9 mouse cellular contexts compared by ENCODE assay signal in the genomic region with DNA sequence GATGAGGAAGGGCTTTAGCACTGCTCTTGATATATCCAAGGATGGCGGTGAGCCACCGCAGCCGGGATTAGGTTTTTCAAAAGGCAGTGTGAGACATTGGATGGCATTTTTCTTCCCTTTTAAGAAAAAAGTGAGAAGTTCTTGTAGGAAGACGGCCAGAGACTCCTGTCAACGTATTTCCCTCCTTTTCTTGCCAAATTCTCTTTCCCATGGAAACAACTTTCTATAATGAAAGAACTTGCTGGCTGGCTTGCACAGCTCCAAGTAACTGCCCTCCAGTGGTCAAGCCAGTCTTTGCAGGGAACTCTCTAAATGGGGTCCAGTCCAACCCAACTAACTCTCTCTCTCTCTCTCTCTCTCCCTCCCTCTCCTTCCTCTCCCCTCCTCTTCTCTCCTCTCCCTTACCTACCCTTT. TPM values are rescaled to one million over a fixed set of nuclear protein-coding genes. Genes with fewer than 3 reads are reported as not detected.
DNase-seq lines count a peak whose midpoint lies in the region; ATAC-seq and TF ChIP-seq lines count a peak whose summit lies in the region.
"Had no signal": no experiment of that assay in that cellular context is flagged by ENCODE, and none has a peak within 500 bp of the region (broad histone marks: within the 10 kb centered on the region; RNA-seq: fewer than 3 reads in every experiment).

No protein-coding gene starts in this region.

- TF ChIP-seq EP300 in heart, adult 2 months (IDR thresholded peaks at IDR 0.05; ENCODE audit: insufficient read depth, low read depth, low read length) = no peak

- 0 out of 2 replicates have a peak, but pooled peaks cover 1% of the 10 kb centered on the region for H3K79me2 ChIP-seq in heart, adult 2 months (replicated peaks; ENCODE audit: control insufficient read depth, insufficient read depth, low read length)

- no peak overlapping the region for H3K4me3 ChIP-seq in heart, adult 2 months
- H3K4me3 ChIP-seq in heart, embryonic 10.5 days = no peak overlapping the region
- no peak overlapping the region for H3K4me3 ChIP-seq in embryonic facial prominence, embryonic 14.5 days (ENCODE audit: low read depth, low read length)
- H3K4me3 ChIP-seq in heart, embryonic 15.5 days = no peak overlapping the region
- H3K4me3 ChIP-seq in left cerebral cortex, adult 2 months = peak overlapping the region; percentile 18; the same call in 1 of the 2 replicates
- H3K4me3 ChIP-seq: neural tube, embryonic 12.5 days had no signal

- no peak overlapping the region for H3K9ac ChIP-seq in heart, adult 2 months (ENCODE audit: low read depth, low read length)
- H3K9ac ChIP-seq in embryonic facial prominence, embryonic 14.5 days (ENCODE audit: low read depth, low read length) = no peak overlapping the region
- H3K9ac ChIP-seq in heart, embryonic 15.5 days = no peak overlapping the region
- H3K9ac ChIP-seq: neural tube, embryonic 12.5 days had no signal

- no peaks in the 10 kb centered on the region for H3K4me1 ChIP-seq in heart, adult 2 months (ENCODE audit: control insufficient read depth, insufficient read depth, low read length)
- H3K4me1 ChIP-seq in heart, embryonic 10.5 days = peaks cover 15% of the 10 kb centered on the region; the same call in 1 of the 2 replicates
- peaks cover 13% of the 10 kb centered on the region; the same call in 1 of the 2 replicates for H3K4me1 ChIP-seq in embryonic facial prominence, embryonic 14.5 days (ENCODE audit: control insufficient read depth, insufficient read depth, low read length)
- peaks cover 19% of the 10 kb centered on the region for H3K4me1 ChIP-seq in heart, embryonic 15.5 days (replicated peaks)

- DNase-seq in heart, adult 2 months = peak; percentile 52 to 60
- no peak for DNase-seq in heart, embryonic 10.5 days (ENCODE audit: low spot score)
- DNase-seq in adrenal gland, adult 2 months = peak; percentile 62
- peak; percentile 84 for DNase-seq in embryonic facial prominence, embryonic 14.5 days (ENCODE audit: low spot score)
- DNase-seq in left cerebral cortex, adult 2 months (ENCODE audit: extremely low spot score in 1 of 2, low spot score in 2 of 2) = peak; percentile 36 to 58
- peak; percentile 25 to 54 for DNase-seq in spleen, postnatal 14 days (ENCODE audit: low spot score in 2 of 2)

- TF ChIP-seq POLR2A in heart, adult 2 months (IDR thresholded peaks at IDR 0.05; ENCODE audit: insufficient read depth, low read depth, low read length) = no peak

- H3K27me3 ChIP-seq in heart, adult 2 months (ENCODE audit: control insufficient read depth, insufficient read depth, low read length) = no peaks in the 10 kb centered on the region
- H3K27me3 ChIP-seq in heart, embryonic 10.5 days (ENCODE audit: insufficient read depth, poor library complexity, severe bottlenecking) = no peaks in the 10 kb centered on the region
- H3K27me3 ChIP-seq in embryonic facial prominence, embryonic 14.5 days (replicated peaks; ENCODE audit: control insufficient read depth, insufficient read depth, low read length) = no peaks in the 10 kb centered on the region
- H3K27me3 ChIP-seq in heart, embryonic 15.5 days = no peaks in the 10 kb centered on the region
- H3K27me3 ChIP-seq: neural tube, embryonic 12.5 days had no signal

- no peak overlapping the region for H3K27ac ChIP-seq in heart, adult 2 months
- H3K27ac ChIP-seq in heart, embryonic 10.5 days = no peak overlapping the region
- H3K27ac ChIP-seq in embryonic facial prominence, embryonic 14.5 days (replicated peaks; ENCODE audit: low read depth, low read length) = no peak overlapping the region; the same call in 1 of the 2 replicates
- 0 out of 2 replicates have a peak overlapping the region, but pooled peaks have one; percentile 36 for H3K27ac ChIP-seq in heart, embryonic 15.5 days
- H3K27ac ChIP-seq in left cerebral cortex, adult 2 months = no peak overlapping the region
- H3K27ac ChIP-seq: neural tube, embryonic 12.5 days had no signal

- no peaks in the 10 kb centered on the region for H3K9me3 ChIP-seq in heart, embryonic 10.5 days
- H3K9me3 ChIP-seq in embryonic facial prominence, embryonic 14.5 days (ENCODE audit: control insufficient read depth, low read length) = no peaks in the 10 kb centered on the region
- no peaks in the 10 kb centered on the region for H3K9me3 ChIP-seq in heart, embryonic 15.5 days (replicated peaks)
- H3K9me3 ChIP-seq: neural tube, embryonic 12.5 days had no signal

- H3K36me3 ChIP-seq in heart, adult 2 months (ENCODE audit: control insufficient read depth, insufficient read depth, low read length) = no peaks in the 10 kb centered on the region
- H3K36me3 ChIP-seq in heart, embryonic 10.5 days = peaks cover 14% of the 10 kb centered on the region
- H3K36me3 ChIP-seq in embryonic facial prominence, embryonic 14.5 days (ENCODE audit: control insufficient read depth, insufficient read depth, low read length) = no peaks in the 10 kb centered on the region
- 0 out of 2 replicates have a peak, but pooled peaks cover 4% of the 10 kb centered on the region for H3K36me3 ChIP-seq in heart, embryonic 15.5 days
- H3K36me3 ChIP-seq: neural tube, embryonic 12.5 days had no signal

- peak overlapping the region; percentile 33 for H3K4me2 ChIP-seq in embryonic facial prominence, embryonic 14.5 days (ENCODE audit: low read depth, low read length)
- peak overlapping the region; percentile 16; the same call in 1 of the 2 replicates for H3K4me2 ChIP-seq in heart, embryonic 15.5 days
- H3K4me2 ChIP-seq: neural tube, embryonic 12.5 days had no signal

- peak; percentile 82 for TF ChIP-seq CTCF in heart, adult 2 months (IDR thresholded peaks at IDR 0.05)
- peak; percentile 73 for TF ChIP-seq CTCF in left cerebral cortex, adult 2 months (IDR thresholded peaks at IDR 0.05)

- intact Hi-C loops in heart, adult 2 months (cut with DNase I) = no loop called here
- intact Hi-C loops in left cerebral cortex, adult 2 months (cut with DNase I) = loop anchor here (10.0 kb wide), 1 partner anchor 672 kb away; no protein-coding TSS in a partner anchor

- 47% methylated on average over 5 of the region's 5 CpGs for WGBS in heart, adult 2 months
- 58% methylated on average over 5 of the region's 5 CpGs for WGBS in heart, embryonic 10.5 days
- 52% methylated on average over 5 of the region's 5 CpGs for WGBS in embryonic facial prominence, embryonic 14.5 days
- WGBS in heart, embryonic 15.5 days = 53% methylated on average over 5 of the region's 5 CpGs

- ATAC-seq in embryonic facial prominence, embryonic 14.5 days (ENCODE audit: low read depth) = no peak
- ATAC-seq in heart, embryonic 15.5 days (replicated peaks; ENCODE audit: insufficient number of reproducible peaks, insufficient read depth, low FRiP score, low read depth) = no peak
- peak; percentile 37; the same call in 1 of the 2 replicates for ATAC-seq in megakaryocyte, adult 5-6 weeks (ENCODE audit: poor library complexity, severe bottlenecking)

RNA-seq across cellular contexts. Expression of gene St7, which starts 3.6 kb away (rescaled TPM):
- total RNA-seq in heart, adult 2 months (2021) = 10 to 100 TPM; 16.9 to 19.5 TPM
- polyA plus RNA-seq in heart, adult 2 months (2012; rRNA removed) = 12.0 and 18.3 TPM in 2 replicates
- 24.0 and 24.9 TPM in 2 replicates for polyA plus RNA-seq in heart, embryonic 10.5 days (2016; fragmentation: Nextera tagmentation; extraction: Ambion mirVana)
- total RNA-seq in adrenal gland, adult 2 months (2021) = 10 to 100 TPM; 26.4 to 28.2 TPM
- polyA plus RNA-seq in adrenal gland, adult 2 months (2012; rRNA removed) = 8.1 and 8.5 TPM in 2 replicates
- polyA plus RNA-seq in embryonic facial prominence, embryonic 14.5 days (2014; fragmentation: Nextera tagmentation; extraction: Ambion mirVana) = 25.0 and 31.1 TPM in 2 replicates
- polyA plus RNA-seq in heart, embryonic 15.5 days (2015; fragmentation: Nextera tagmentation; extraction: Ambion mirVana) = 26.1 and 28.6 TPM in 2 replicates
- 10 to 100 TPM; 35.1 to 42.4 TPM for total RNA-seq in left cerebral cortex, adult 2 months (2021)
- total RNA-seq in megakaryocyte, adult 5-6 weeks (2015) = 6.9 and 8.5 TPM in 2 replicates
- 10.6 and 14.0 TPM in 2 replicates for total RNA-seq in megakaryocyte, adult 5-6 weeks (2017)
